Mouse (Mus musculus) lung, postnatal 0 days (tissue): ENCODE results near the gene Sos2.

Source experiments
- CTCF ChIP-seq: IDR thresholded peaks from 2 replicates; pipeline ENCODE4 v1.5.1; 2016; ENCODE audit warnings: antibody characterized with exemption, mild to moderate bottlenecking
- EP300 ChIP-seq: IDR thresholded peaks from 2 replicates; pipeline ENCODE4 v1.6.1; 2016; ENCODE audit warnings: antibody characterized with exemption, mild to moderate bottlenecking, control low read depth

DNA sequence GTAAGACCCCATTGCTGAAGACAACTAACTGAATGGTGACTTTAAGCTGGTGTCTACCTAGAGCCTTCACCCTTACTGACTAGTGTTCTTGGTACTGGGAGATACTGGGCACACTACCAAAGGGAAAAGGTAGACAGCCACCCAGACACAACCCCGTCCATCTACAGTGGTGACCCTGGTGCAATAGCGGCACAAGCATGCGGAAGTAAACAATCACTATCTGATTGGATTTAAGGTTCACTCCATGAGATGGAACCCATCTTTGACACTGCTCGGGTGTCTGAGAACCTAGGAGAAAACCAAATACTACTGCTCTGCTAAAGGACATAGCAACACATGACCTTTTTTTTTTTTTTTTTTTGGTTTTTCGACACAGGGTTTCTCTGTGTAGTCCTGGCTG lies 20.0 kb downstream of the Sos2 start:
- no peak for TF ChIP-seq CTCF
- TF ChIP-seq EP300, result no peak
